Mouse (Mus musculus): ENCODE results near the gene Tmem132d. TPM values are rescaled to one million over a fixed set of nuclear protein-coding genes. Genes with fewer than 3 reads are reported as not detected.
"Not testable (repeated sequence)": the region's sequence is repeated elsewhere in the genome, so short reads cannot be mapped to it uniquely, and the experiment has no call there.

Gene Tmem132d
- total RNA-seq, 2 experiments from 2014 or later = 16.8 to 17.9 TPM

GRCm38 (mm10) chr5:128100331-128100730 is 332.5 kb downstream of the Tmem132d start:
- DNase-seq (ENCODE audit: low spot score in 2 of 2) = no peak
- TF ChIP-seq CTCF (conservative IDR thresholded peaks at IDR 0.05) = no peak
- Histone ChIP-seq H3K4me3 (no peak overlapping the region), H3K27ac (no peak overlapping the region)

- Histone ChIP-seq H3K4me3 (no peak overlapping the region), H3K27ac (no peak overlapping the region)
- TF ChIP-seq CTCF (conservative IDR thresholded peaks at IDR 0.05) = peak; percentile 64
These were observed 333.4 kb downstream of the Tmem132d start for GRCm38 (mm10) chr5:128099439-128099838.

GRCm38 (mm10) chr5:128090578-128090977 is 342.3 kb downstream of the Tmem132d start:
- TF ChIP-seq CTCF (conservative IDR thresholded peaks at IDR 0.05) = no peak
- DNase-seq (ENCODE audit: low spot score in 2 of 2) = peak; percentile 10 to 16
- Histone ChIP-seq H3K27ac (no peak overlapping the region), H3K4me3 (no peak overlapping the region)

More at GRCm38 (mm10) chr5:128099439-128099838, 333.4 kb downstream of the Tmem132d start:
- DNase-seq (ENCODE audit: low spot score in 2 of 2) = no peak

DNA sequence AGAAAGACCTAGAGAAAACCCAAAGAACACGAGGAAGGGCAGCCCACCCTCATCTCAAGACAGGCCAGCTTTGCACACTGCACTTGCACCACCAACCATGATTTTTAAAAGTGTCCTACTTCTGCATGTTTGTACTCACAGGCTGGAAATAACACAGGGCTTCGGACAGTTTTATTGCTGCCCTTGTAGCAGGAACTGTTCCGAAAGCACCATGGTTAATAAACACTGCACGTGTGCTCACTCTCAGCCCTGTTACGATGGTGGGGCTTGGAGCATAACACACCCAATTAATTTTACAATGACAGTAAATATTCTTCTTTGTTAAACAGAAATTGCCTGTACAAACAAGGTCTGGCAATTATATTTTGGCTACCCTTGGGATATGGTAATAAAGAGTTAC is 357.4 kb downstream of the Tmem132d start:
- TF ChIP-seq CTCF (conservative IDR thresholded peaks at IDR 0.05) = no peak
- Histone ChIP-seq H3K4me3 (no peak overlapping the region), H3K27ac (no peak overlapping the region)
- DNase-seq (ENCODE audit: low spot score in 2 of 2) = no peak

DNA sequence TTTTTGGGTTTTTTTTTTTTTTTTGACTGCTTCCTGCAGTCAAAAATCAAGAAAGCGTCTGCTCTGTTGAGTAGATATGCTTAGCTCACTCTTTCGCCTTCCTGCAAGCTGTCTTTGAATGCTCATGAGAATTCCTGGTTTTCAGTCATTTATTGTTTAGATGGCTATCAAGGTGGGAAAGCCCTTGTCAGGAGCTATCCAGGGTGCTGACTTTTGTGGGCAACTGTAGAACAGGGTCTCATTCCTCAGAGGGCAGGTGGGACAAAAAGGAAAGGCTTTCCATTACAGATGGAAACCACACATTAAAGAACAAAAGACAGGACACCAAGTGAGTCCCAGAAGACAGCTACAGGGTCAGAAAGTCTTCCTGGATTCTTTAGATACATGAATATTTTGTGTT is 360.3 kb downstream of the Tmem132d start:
- Histone ChIP-seq H3K27ac (no peak overlapping the region), H3K4me3 (no peak overlapping the region)
- DNase-seq (ENCODE audit: low spot score in 2 of 2) = no peak
- TF ChIP-seq CTCF (conservative IDR thresholded peaks at IDR 0.05) = no peak

GRCm38 (mm10) chr5:128041781-128042180 is 391.1 kb downstream of the Tmem132d start:
- no peak for TF ChIP-seq CTCF (conservative IDR thresholded peaks at IDR 0.05)
- Histone ChIP-seq H3K27ac (no peak overlapping the region), H3K4me3 (no peak overlapping the region)
- no peak for DNase-seq (ENCODE audit: low spot score in 2 of 2)

GRCm38 (mm10) chr5:128040036-128040435 is 392.8 kb downstream of the Tmem132d start:
- no peak for TF ChIP-seq CTCF (conservative IDR thresholded peaks at IDR 0.05)
- no peak overlapping the region for H3K4me3 ChIP-seq
- H3K27ac ChIP-seq = no peak overlapping the region
- DNase-seq (ENCODE audit: low spot score in 2 of 2) = no peak

GRCm38 (mm10) chr5:128027076-128027475 is 405.8 kb downstream of the Tmem132d start:
- Histone ChIP-seq H3K4me3 (no peak overlapping the region), H3K27ac (peak overlapping the region; percentile 10; the same call in 1 of the 2 replicates)
- peak; percentile 71 to 75 for DNase-seq (ENCODE audit: low spot score in 2 of 2)
- TF ChIP-seq CTCF (conservative IDR thresholded peaks at IDR 0.05) = no peak

DNA sequence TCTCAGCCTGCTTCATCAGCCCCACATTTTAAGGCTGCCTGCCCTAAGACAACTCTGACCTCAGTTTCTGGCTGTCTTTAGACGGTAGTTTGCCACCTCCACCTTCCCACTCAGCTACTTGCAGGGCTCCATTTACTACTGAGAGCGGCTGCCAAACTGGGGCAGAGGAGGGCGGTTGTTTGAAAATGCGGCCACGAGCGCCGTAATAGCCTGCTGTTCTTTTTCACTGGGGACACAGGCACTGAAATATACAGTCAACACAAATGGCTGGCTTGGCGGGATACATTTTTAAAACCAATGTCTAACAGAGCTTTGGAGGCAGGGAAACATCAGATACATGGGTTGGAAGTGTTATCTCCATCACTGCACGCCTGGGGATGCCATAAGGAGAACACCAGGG is 428.2 kb downstream of the Tmem132d start:
- peak in 1 of 2 experiments; percentile 19 for DNase-seq (ENCODE audit: low spot score in 2 of 2)
- Histone ChIP-seq H3K27ac (no peak overlapping the region), H3K4me3 (no peak overlapping the region)
- no peak for TF ChIP-seq CTCF (conservative IDR thresholded peaks at IDR 0.05)

- no peak overlapping the region for H3K27ac ChIP-seq
- TF ChIP-seq CTCF (conservative IDR thresholded peaks at IDR 0.05) = no peak
- H3K4me3 ChIP-seq = no peak overlapping the region
- DNase-seq (ENCODE audit: low spot score in 2 of 2) = no peak
These were observed 436.2 kb downstream of the Tmem132d start for GRCm38 (mm10) chr5:127996526-127997245.

GRCm38 (mm10) chr5:127993460-127993859 is 439.4 kb downstream of the Tmem132d start:
- no peak for TF ChIP-seq CTCF (conservative IDR thresholded peaks at IDR 0.05)
- DNase-seq (ENCODE audit: low spot score in 2 of 2) = no peak

GRCm38 (mm10) chr5:127990826-127991225 is 442.1 kb downstream of the Tmem132d start:
- TF ChIP-seq CTCF (conservative IDR thresholded peaks at IDR 0.05) = no peak
- no peak for DNase-seq (ENCODE audit: low spot score in 2 of 2)
- Histone ChIP-seq H3K27ac (no peak overlapping the region), H3K4me3 (no peak overlapping the region)

More at GRCm38 (mm10) chr5:127993460-127993859, 439.4 kb downstream of the Tmem132d start:
- Histone ChIP-seq H3K4me3 (no peak overlapping the region), H3K27ac (no peak overlapping the region)

GRCm38 (mm10) chr5:127980003-127980358 is 452.9 kb downstream of the Tmem132d start:
- H3K4me3 ChIP-seq = not testable (repeated sequence)

GRCm38 (mm10) chr5:127979329-127980002 is 453.4 kb downstream of the Tmem132d start:
- DNase-seq (ENCODE audit: low spot score in 2 of 2) = no peak
- Histone ChIP-seq H3K27ac (no peak overlapping the region), H3K4me3 (no peak overlapping the region)
- TF ChIP-seq CTCF (conservative IDR thresholded peaks at IDR 0.05) = no peak

More at GRCm38 (mm10) chr5:127980003-127980358, 452.9 kb downstream of the Tmem132d start:
- not testable (repeated sequence) for DNase-seq (ENCODE audit: low spot score in 2 of 2); H3K27ac ChIP-seq

Measured in layer of hippocampus, adult 2 months (tissue).